Mouse (Mus musculus): ENCODE measurements around the gene Gm47289. TPM values are rescaled to one million over a fixed set of nuclear protein-coding genes. Genes with fewer than 3 reads are reported as not detected.

Gene Gm47289
- polyA plus RNA-seq, 1 experiment from 2014 or later = not detected

- no peak overlapping the region for H3K4me3 ChIP-seq
- H3K27ac ChIP-seq = no peak overlapping the region
- H3K27me3 ChIP-seq = no peaks in the 10 kb centered on the region
- H3K9me3 ChIP-seq = no peaks in the 10 kb centered on the region
- no peak for ATAC-seq (ENCODE audit: borderline replicate concordance, extremely low read depth, low FRiP score, low TSS enrichment)
- no peak overlapping the region for H3K4me2 ChIP-seq
- no peak overlapping the region for H3K9ac ChIP-seq
- 66% methylated on average over 9 of the region's 9 CpGs for WGBS
- H3K4me1 ChIP-seq = no peaks in the 10 kb centered on the region
- H3K36me3 ChIP-seq = no peaks in the 10 kb centered on the region
These were observed 15.6 kb upstream of the Gm47289 start for GRCm38 (mm10) chr9:119143372-119143771.

GRCm38 (mm10) chr9:119144696-119145095, 14.3 kb upstream of the Gm47289 start:
- Histone ChIP-seq H3K27ac (no peak overlapping the region), H3K4me2 (no peak overlapping the region), H3K9ac (no peak overlapping the region), H3K9me3 (no peaks in the 10 kb centered on the region), H3K4me1 (no peaks in the 10 kb centered on the region), H3K36me3 (no peaks in the 10 kb centered on the region), H3K27me3 (no peaks in the 10 kb centered on the region), H3K4me3 (no peak overlapping the region)
- 60% methylated on average over 8 of the region's 8 CpGs for whole genome bisulfite sequencing
- no peak for ATAC-seq (ENCODE audit: borderline replicate concordance, extremely low read depth, low FRiP score, low TSS enrichment)

GRCm38 (mm10) chr9:119145137-119145536, 13.8 kb upstream of the Gm47289 start:
- WGBS = 55% methylated on average over 10 of the region's 10 CpGs
- no peak overlapping the region for H3K4me2 ChIP-seq
- ATAC-seq (ENCODE audit: borderline replicate concordance, extremely low read depth, low FRiP score, low TSS enrichment) = no peak
- H3K4me1 ChIP-seq = no peaks in the 10 kb centered on the region
- no peaks in the 10 kb centered on the region for H3K27me3 ChIP-seq
- H3K4me3 ChIP-seq = no peak overlapping the region
- H3K9me3 ChIP-seq = no peaks in the 10 kb centered on the region
- H3K36me3 ChIP-seq = no peaks in the 10 kb centered on the region
- H3K27ac ChIP-seq = no peak overlapping the region
- no peak overlapping the region for H3K9ac ChIP-seq

GRCm38 (mm10) chr9:119145638-119146037, 13.3 kb upstream of the Gm47289 start:
- Histone ChIP-seq H3K36me3 (no peaks in the 10 kb centered on the region), H3K9ac (no peak overlapping the region), H3K4me2 (no peak overlapping the region), H3K27me3 (no peaks in the 10 kb centered on the region), H3K4me1 (no peaks in the 10 kb centered on the region), H3K9me3 (no peaks in the 10 kb centered on the region), H3K4me3 (no peak overlapping the region), H3K27ac (no peak overlapping the region)
- WGBS = 63% methylated on average over 6 of the region's 6 CpGs
- no peak for ATAC-seq (ENCODE audit: borderline replicate concordance, extremely low read depth, low FRiP score, low TSS enrichment)

DNA sequence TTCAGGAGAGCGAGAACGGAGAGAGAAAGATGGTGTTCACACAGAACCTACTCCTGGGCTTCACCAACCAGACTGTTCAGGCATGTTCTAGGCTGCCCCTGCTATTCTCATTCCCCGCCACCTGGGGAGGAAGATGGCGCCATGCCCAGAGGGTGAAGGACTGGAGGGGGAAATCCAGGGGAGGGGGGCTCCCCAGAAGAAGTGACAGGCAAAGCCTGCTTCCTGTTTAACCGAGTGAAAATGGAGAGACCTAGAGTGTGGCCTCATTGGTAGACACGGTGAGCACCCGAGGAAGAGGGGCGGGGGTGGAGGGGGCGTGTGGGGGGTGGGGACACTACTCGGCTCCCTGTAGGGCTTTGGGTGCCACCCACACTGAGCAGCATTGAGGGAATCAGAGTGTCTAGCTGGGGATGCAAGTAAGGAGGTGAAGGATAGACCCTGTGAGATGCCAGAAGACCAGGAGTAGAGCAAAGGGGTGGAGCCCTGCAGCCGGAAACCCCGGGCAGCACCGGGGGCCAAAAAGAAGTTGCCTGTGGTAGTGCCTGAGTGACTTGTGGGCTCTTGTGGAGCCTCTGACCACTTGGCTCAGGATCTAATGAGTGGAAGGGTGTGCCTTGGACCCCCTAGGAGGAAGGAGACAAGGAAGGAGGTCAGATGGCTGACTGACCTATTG, 12.7 kb upstream of the Gm47289 start:
- Histone ChIP-seq H3K4me1 (no peaks in the 10 kb centered on the region), H3K9me3 (no peaks in the 10 kb centered on the region), H3K9ac (no peak overlapping the region), H3K27ac (no peak overlapping the region), H3K4me2 (no peak overlapping the region), H3K27me3 (no peaks in the 10 kb centered on the region), H3K36me3 (no peaks in the 10 kb centered on the region), H3K4me3 (no peak overlapping the region)
- ATAC-seq (ENCODE audit: borderline replicate concordance, extremely low read depth, low FRiP score, low TSS enrichment) = no peak
- 57% methylated on average over 13 of the region's 13 CpGs for WGBS

DNA sequence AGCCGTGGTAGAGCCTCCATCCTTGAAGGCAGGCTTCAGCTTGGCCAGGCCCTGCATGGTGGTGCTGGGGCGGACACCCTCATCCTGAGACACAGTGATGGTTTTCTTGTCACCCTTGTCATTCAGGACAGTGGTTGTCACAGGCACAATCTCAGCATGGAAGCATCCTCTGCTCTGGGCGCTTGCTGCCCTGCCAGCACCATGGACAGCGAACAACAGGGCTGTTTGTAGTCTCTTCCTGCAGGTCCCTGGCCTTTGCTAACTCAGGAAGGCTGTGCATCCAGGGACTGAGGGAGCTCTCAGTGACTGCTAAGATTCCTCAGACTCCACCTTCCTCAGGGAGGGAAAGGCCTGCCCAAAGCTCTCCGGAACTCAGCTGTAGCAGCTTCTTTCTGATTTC, 9.4 kb upstream of the Gm47289 start:
- no peak overlapping the region for H3K27ac ChIP-seq
- H3K9me3 ChIP-seq = no peaks in the 10 kb centered on the region
- peaks cover 3% of the 10 kb centered on the region; the same call in 1 of the 2 replicates for H3K27me3 ChIP-seq
- H3K9ac ChIP-seq = no peak overlapping the region
- H3K4me2 ChIP-seq = no peak overlapping the region
- H3K4me1 ChIP-seq = no peaks in the 10 kb centered on the region
- 15% methylated on average over 5 of the region's 5 CpGs for WGBS
- ATAC-seq (ENCODE audit: borderline replicate concordance, extremely low read depth, low FRiP score, low TSS enrichment) = no peak
- H3K4me3 ChIP-seq = no peak overlapping the region
- H3K36me3 ChIP-seq = no peaks in the 10 kb centered on the region

- no peak overlapping the region for H3K9ac ChIP-seq
- no peak overlapping the region for H3K4me3 ChIP-seq
- WGBS = 53% methylated on average over 2 of the region's 2 CpGs
These were observed 7.2 kb upstream of the Gm47289 start for GRCm38 (mm10) chr9:119151751-119152150.

DNA sequence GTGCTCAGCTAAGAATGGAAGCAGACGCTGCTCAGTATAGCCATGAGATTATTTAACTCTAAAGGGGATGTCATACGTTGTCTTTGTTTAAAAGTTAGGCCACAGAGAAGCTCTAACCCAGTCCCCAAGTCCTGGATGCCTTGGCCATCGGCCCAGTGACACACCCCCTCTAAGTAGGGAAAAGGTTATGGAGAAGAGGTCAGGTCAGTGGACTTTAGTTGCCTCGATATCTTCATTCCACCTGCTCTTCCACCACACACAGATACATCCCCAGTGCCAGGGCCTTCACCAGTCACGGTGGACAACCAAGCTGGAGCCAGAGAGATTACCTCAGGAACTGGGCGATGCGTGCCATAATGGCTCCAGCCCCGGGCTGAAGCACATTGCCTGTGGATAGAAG, 3.5 kb upstream of the Gm47289 start:
- 71% methylated on average over 8 of the region's 8 CpGs for WGBS
- H3K27ac ChIP-seq = no peak overlapping the region
- no peak overlapping the region for H3K9ac ChIP-seq
- no peak overlapping the region for H3K4me2 ChIP-seq
- peaks cover 22% of the 10 kb centered on the region; the same call in 1 of the 2 replicates for H3K27me3 ChIP-seq
- no peaks in the 10 kb centered on the region for H3K4me1 ChIP-seq
- no peaks in the 10 kb centered on the region for H3K36me3 ChIP-seq
- H3K4me3 ChIP-seq = no peak overlapping the region
- no peaks in the 10 kb centered on the region for H3K9me3 ChIP-seq
- ATAC-seq (ENCODE audit: borderline replicate concordance, extremely low read depth, low FRiP score, low TSS enrichment) = no peak

More at GRCm38 (mm10) chr9:119151751-119152150, 7.2 kb upstream of the Gm47289 start:
- H3K27me3 ChIP-seq = peaks cover 16% of the 10 kb centered on the region; the same call in 1 of the 2 replicates
- H3K27ac ChIP-seq = no peak overlapping the region
- no peaks in the 10 kb centered on the region for H3K36me3 ChIP-seq
- H3K4me1 ChIP-seq = no peaks in the 10 kb centered on the region
- no peak overlapping the region for H3K4me2 ChIP-seq
- no peaks in the 10 kb centered on the region for H3K9me3 ChIP-seq
- ATAC-seq (ENCODE audit: borderline replicate concordance, extremely low read depth, low FRiP score, low TSS enrichment) = no peak

DNA sequence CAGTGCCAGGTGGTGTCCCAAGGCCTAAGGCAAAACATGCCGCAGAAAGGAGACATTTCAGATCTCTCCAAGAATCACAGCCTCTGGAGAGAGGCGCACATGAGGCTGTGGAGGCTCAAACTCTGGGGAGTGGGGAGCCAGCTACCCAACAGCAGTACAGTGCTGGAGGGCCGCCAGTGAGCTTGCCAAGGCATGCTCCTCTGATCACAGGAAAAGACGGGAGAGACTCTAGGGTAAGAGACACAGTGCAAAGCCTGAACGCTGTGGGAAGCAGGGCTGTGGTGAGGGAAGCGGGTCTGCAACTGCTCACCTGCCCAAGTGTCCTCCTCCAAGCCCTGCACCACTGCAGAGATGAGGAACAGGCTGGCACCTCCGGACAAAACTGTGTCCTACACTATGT, 3.1 kb upstream of the Gm47289 start:
- Histone ChIP-seq H3K4me3 (no peak overlapping the region), H3K4me2 (peak overlapping the region; percentile 70), H3K9ac (no peak overlapping the region)

DNA sequence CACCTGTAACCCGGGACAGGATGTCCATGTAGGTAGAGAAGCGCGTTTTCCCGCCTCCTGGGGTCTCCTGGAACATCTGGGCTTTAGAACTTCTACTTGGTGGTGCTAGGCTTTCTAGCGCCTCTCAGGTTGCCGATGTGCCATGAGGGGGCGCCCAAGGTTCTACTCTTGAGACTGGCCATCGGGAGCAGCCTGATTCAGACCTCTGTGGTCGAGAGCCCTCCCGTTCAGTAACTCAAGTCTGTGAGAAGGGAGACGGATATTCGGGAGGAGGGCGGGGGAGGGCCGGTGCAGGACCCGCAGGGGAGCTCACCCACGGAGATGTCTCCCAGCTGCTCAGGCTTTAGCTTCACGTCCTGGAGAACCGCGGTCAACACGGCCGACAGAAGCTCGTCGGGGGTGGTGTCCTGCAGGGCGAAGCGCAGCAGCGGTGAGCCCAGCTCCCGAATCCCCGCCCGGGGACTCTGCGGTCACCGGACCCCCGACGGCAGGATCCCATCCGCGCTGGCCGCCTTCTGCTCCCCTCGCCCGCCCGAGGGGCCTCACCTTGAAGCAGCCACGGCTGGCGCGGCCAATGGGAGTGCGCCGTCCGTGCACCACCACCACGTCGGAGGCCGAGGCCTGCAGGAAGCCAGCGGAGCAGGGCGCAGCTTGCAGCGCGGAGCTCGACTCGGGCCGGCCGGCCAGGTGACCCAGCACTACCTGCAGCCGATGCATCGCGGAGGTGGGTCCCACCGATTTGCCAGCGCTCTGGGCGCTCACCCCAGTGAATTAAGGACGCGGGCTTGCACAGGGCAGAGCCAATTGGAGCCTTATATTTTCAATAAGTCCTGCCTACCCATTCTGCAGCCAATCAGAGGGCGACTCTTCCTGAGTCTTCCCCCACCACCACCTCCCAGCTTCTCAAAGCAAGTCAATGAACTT, 2.4 kb upstream of the Gm47289 start, which contains the start of gene Acaa1b:
TSS of gene Acaa1b (minus strand) at position 816 of the 924 bp plus-strand sequence.
- peak within 1 kb of the TSS; percentile 70 for H3K4me2 ChIP-seq
- H3K36me3 ChIP-seq = no peaks in the 10 kb centered on the region
- no peaks in the 10 kb centered on the region for H3K4me1 ChIP-seq
- H3K9me3 ChIP-seq = no peaks in the 10 kb centered on the region
- H3K27ac ChIP-seq = no peak within 1 kb of the TSS
- peak within 1 kb of the TSS; percentile 31; the same call in 1 of the 2 replicates for H3K9ac ChIP-seq
- H3K27me3 ChIP-seq = peaks cover 22% of the 10 kb centered on the region; the same call in 1 of the 2 replicates
- under 1% methylated on average over 65 of the region's 65 CpGs for WGBS
- peak; percentile 81 for ATAC-seq (ENCODE audit: borderline replicate concordance, extremely low read depth, low FRiP score, low TSS enrichment)
- peak within 1 kb of the TSS; percentile 46 for H3K4me3 ChIP-seq

More for the DNA sequence above, 3.1 kb upstream of the Gm47289 start:
- WGBS = 49% methylated on average over 7 of the region's 7 CpGs
- peak; percentile 6; the same call in 1 of the 2 replicates for ATAC-seq (ENCODE audit: borderline replicate concordance, extremely low read depth, low FRiP score, low TSS enrichment)
- Histone ChIP-seq H3K27me3 (peaks cover 22% of the 10 kb centered on the region; the same call in 1 of the 2 replicates), H3K9me3 (no peaks in the 10 kb centered on the region), H3K4me1 (no peaks in the 10 kb centered on the region), H3K27ac (no peak overlapping the region), H3K36me3 (no peaks in the 10 kb centered on the region)

DNA sequence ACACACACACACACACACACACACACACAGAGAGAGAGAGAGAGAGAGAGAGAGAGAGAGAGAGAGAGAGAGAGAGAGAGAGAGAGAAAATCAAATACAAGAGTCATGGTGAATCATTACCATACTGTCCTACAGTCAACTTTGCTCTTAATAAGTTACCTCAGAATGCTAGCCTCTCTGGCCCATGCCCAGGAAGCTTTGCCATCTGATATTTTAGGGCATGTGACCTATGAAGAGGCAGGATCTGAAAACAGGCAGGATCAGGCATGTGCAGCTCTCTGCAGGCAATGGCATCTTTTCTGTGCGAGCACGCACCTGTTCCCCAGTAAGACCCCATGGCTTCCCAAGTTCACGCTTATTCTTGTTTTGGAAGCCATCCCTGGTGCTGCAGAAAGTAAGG, 1.7 kb downstream of the Gm47289 start:
- H3K9ac ChIP-seq = no peak overlapping the region
- H3K36me3 ChIP-seq = no peaks in the 10 kb centered on the region
- no peak for ATAC-seq (ENCODE audit: borderline replicate concordance, extremely low read depth, low FRiP score, low TSS enrichment)
- H3K27ac ChIP-seq = no peak overlapping the region
- H3K4me3 ChIP-seq = no peak overlapping the region
- no peaks in the 10 kb centered on the region for H3K9me3 ChIP-seq
- H3K4me2 ChIP-seq = no peak overlapping the region
- no peaks in the 10 kb centered on the region for H3K4me1 ChIP-seq
- WGBS = 80% methylated on average over 3 of the region's 3 CpGs
- H3K27me3 ChIP-seq = peaks cover 9% of the 10 kb centered on the region; the same call in 1 of the 2 replicates

DNA sequence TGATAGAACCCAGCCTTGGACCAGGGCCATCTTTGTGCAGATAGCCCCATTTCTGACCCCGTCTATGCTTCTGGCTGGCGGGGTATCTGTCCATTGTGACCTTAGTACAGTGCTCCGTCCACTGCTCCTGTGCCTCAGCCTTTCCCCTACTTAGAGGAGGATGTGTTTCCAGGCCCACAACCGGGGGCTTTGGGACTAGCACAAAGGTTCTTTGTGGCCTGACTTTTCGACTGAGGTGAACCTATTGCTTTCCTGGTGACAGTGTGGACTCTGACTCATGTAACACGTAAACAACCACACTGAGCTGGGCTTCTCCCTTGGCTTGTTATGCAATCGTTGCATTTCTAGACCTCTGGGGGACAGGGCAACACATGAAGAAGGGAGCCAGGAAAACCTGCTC, 5.8 kb downstream of the Gm47289 start:
- WGBS = 83% methylated on average over 7 of the region's 7 CpGs
- H3K4me1 ChIP-seq = no peaks in the 10 kb centered on the region
- H3K4me2 ChIP-seq = no peak overlapping the region
- H3K9ac ChIP-seq = no peak overlapping the region
- no peaks in the 10 kb centered on the region for H3K36me3 ChIP-seq
- no peaks in the 10 kb centered on the region for H3K9me3 ChIP-seq
- ATAC-seq (ENCODE audit: borderline replicate concordance, extremely low read depth, low FRiP score, low TSS enrichment) = no peak
- no peak overlapping the region for H3K4me3 ChIP-seq
- H3K27me3 ChIP-seq = no peaks in the 10 kb centered on the region
- no peak overlapping the region for H3K27ac ChIP-seq
